Mouse (Mus musculus) central nervous system, embryonic 18 days (tissue): ENCODE data around the gene Pigt. TPM values are rescaled to one million over a fixed set of nuclear protein-coding genes. Genes with fewer than 3 reads are reported as not detected.

Experiments used
- polyA plus RNA-seq: library from polyadenylated mRNA; depleted of rRNA; stranded (reverse); fragments of >200 nt; gene quantifications from 2 replicates; pipeline ENCODE4 v1.2.3, GENCODE M21; 2012; rRNA removed

Pigt gene
- polyA plus RNA-seq = 81.4 and 104 TPM in 2 replicates

GRCm38 (mm10) chr2:164496847-164497690 is at the start of gene Pigt:
Pigt (plus strand) TSS chr2:164497520.

GRCm38 (mm10) chr2:164456864-164457300 is 40.4 kb upstream of the Pigt start, which contains the start of gene Sys1:
Sys1 (plus strand) TSS chr2:164456964.

GRCm38 (mm10) chr2:164460745-164461551 is 36.4 kb upstream of the Pigt start, which contains the start of gene Gm20458:
Gm20458 (plus strand) TSS chr2:164460967.

GRCm38 (mm10) chr2:164473624-164474023 is 23.7 kb upstream of the Pigt start, which contains the start of gene Trp53tg5:
Trp53tg5 (minus strand) TSS chr2:164473724.

GRCm38 (mm10) chr2:164485681-164486257 is 11.6 kb upstream of the Pigt start, which contains the start of gene Dbndd2:
Dbndd2 (plus strand) TSS chr2:164486106.

Other genes starting within 250 kb of the Pigt start
- gene Svs3b, start 240.9 kb upstream of the Pigt start, polyA plus RNA-seq = not detected in 2 replicates
- not detected in 2 replicates for gene Svs4, start 219.1 kb upstream of the Pigt start, polyA plus RNA-seq
- not detected in 2 replicates for gene Svs3a, start 208.3 kb upstream of the Pigt start, polyA plus RNA-seq
- gene Svs6, start 180.8 kb upstream of the Pigt start, polyA plus RNA-seq = not detected in 2 replicates
- not detected in 2 replicates for gene Svs5, start 164.8 kb upstream of the Pigt start, polyA plus RNA-seq
- 0.16 and 0.70 TPM in 2 replicates for gene Slpi, start 108.4 kb upstream of the Pigt start, polyA plus RNA-seq
- gene Rbpjl, start 94.4 kb upstream of the Pigt start, polyA plus RNA-seq = 0.23 and 0.35 TPM in 2 replicates
- 7.2 and 8.0 TPM in 2 replicates for gene Matn4, start 92.4 kb upstream of the Pigt start, polyA plus RNA-seq
- gene Sdc4, start 53.6 kb upstream of the Pigt start, polyA plus RNA-seq = 4.0 and 5.1 TPM in 2 replicates
- 64.2 TPM in 2 replicates for gene Sys1, start 40.6 kb upstream of the Pigt start, polyA plus RNA-seq
- 9.1 and 11.2 TPM in 2 replicates for gene Gm20458, start 36.6 kb upstream of the Pigt start, polyA plus RNA-seq
- not detected in 2 replicates for gene Trp53tg5, start 23.8 kb upstream of the Pigt start, polyA plus RNA-seq
- gene Dbndd2, start 11.4 kb upstream of the Pigt start, polyA plus RNA-seq = 21.0 and 24.6 TPM in 2 replicates
- 2.1 and 3.3 TPM in 2 replicates for gene Wfdc2, start 64.9 kb downstream of the Pigt start, polyA plus RNA-seq
- not detected in 2 replicates for gene Spint3, start 75.9 kb downstream of the Pigt start, polyA plus RNA-seq
- 0.15 TPM in 1 of 2 replicates, not detected in the other for gene Wfdc6a, start 87.9 kb downstream of the Pigt start, polyA plus RNA-seq
- gene Eppin, start 96.1 kb downstream of the Pigt start, polyA plus RNA-seq = not detected in 2 replicates
- not detected in 2 replicates for gene Wfdc6b, start 116.0 kb downstream of the Pigt start, polyA plus RNA-seq
- gene Wfdc8, start 116.1 kb downstream of the Pigt start, polyA plus RNA-seq = not detected in 2 replicates
- gene Wfdc16, start 141.3 kb downstream of the Pigt start, polyA plus RNA-seq = not detected in 2 replicates
- 0.21 TPM in 1 of 2 replicates, not detected in the other for gene Wfdc10, start 158.5 kb downstream of the Pigt start, polyA plus RNA-seq
- not detected in 2 replicates for gene Wfdc9, start 159.1 kb downstream of the Pigt start, polyA plus RNA-seq
- gene Wfdc11, start 176.6 kb downstream of the Pigt start, polyA plus RNA-seq = not detected in 2 replicates
- not detected in 2 replicates for gene Wfdc13, start 187.6 kb downstream of the Pigt start, polyA plus RNA-seq
- gene Spint4, start 201.0 kb downstream of the Pigt start, polyA plus RNA-seq = not detected in 2 replicates
- not detected in 2 replicates for gene Spint5, start 217.8 kb downstream of the Pigt start, polyA plus RNA-seq
- 1.0 and 1.3 TPM in 2 replicates for gene Wfdc3, start 248.4 kb downstream of the Pigt start, polyA plus RNA-seq
- gene Dnttip1, start 248.5 kb downstream of the Pigt start, polyA plus RNA-seq = 51.1 and 51.2 TPM in 2 replicates